Mouse (Mus musculus) spleen, adult 2 months (tissue): ENCODE measurements around the gene Zbtb16. TPM values are rescaled to one million over a fixed set of nuclear protein-coding genes. Genes with fewer than 3 reads are reported as not detected.

Experiments used
- DNase-seq, 2 experiments: peaks; one replicate each; pipeline versions ENCODE4 v3.0.0 to v3.0.0-alpha.2; 2012 to 2021; ENCODE audit warnings: low spot score in 2 of 2, low read depth in 1 of 2
- H3K27ac ChIP-seq: fragments of 200-500 bp; 2 replicates; pipeline ENCODE4 v1.5.1; 2012; ENCODE audit warnings: low read length, inconsistent platforms; ENCODE audit not compliant: insufficient read depth
- H3K27me3 ChIP-seq: fragments of 200-500 bp; 2 replicates; pipeline ENCODE4 v1.6.1; 2012; ENCODE audit warnings: mild to moderate bottlenecking, moderate library complexity, low read length, inconsistent platforms; ENCODE audit not compliant: control insufficient read depth, insufficient read depth
- H3K36me3 ChIP-seq: fragments of 200-500 bp; 2 replicates; pipeline ENCODE4 v1.6.1; 2012; ENCODE audit warnings: mild to moderate bottlenecking, low read length, inconsistent platforms; ENCODE audit not compliant: control insufficient read depth, insufficient read depth
- H3K4me1 ChIP-seq: fragments of 200-500 bp; 2 replicates; pipeline ENCODE4 v1.6.1; 2011; ENCODE audit warnings: inconsistent platforms; ENCODE audit not compliant: control insufficient read depth, insufficient read depth, insufficient read length
- H3K4me3 ChIP-seq: fragments of 200-500 bp; 2 replicates; pipeline ENCODE4 v1.5.1; 2011; ENCODE audit warnings: mild to moderate bottlenecking, inconsistent platforms; ENCODE audit not compliant: insufficient read depth, insufficient read length; ENCODE audit errors: extremely low read depth
- CTCF ChIP-seq: fragments of 200-500 bp; IDR thresholded peaks from 2 replicates; pipeline ENCODE4 v1.5.1; 2011; ENCODE audit warnings: mild to moderate bottlenecking, inconsistent platforms; ENCODE audit not compliant: insufficient read depth, insufficient read length, insufficient replicate concordance; ENCODE audit errors: extremely low read depth
- POLR2A ChIP-seq: fragments of 200-500 bp; IDR thresholded peaks from 2 replicates; pipeline ENCODE4 v1.6.1; 2011; ENCODE audit warnings: low read depth, low read length, inconsistent platforms
- WGBS: fragments of 180-500 bp; shearing (Covaris S2); methylation state at CpG from one replicate; pipeline ENCODE4 v1.1.7; 2018; 5-methylcytosine and 5-hydroxymethylcytosine counted together
- polyA plus RNA-seq: library from polyadenylated mRNA; depleted of rRNA; stranded (reverse); fragments of >200 nt; gene quantifications from 2 replicates; pipeline ENCODE4 v1.2.3, GENCODE M21; 2012

The Zbtb16 gene
- polyA plus RNA-seq, 1 experiment: 2.5 TPM

DNA sequence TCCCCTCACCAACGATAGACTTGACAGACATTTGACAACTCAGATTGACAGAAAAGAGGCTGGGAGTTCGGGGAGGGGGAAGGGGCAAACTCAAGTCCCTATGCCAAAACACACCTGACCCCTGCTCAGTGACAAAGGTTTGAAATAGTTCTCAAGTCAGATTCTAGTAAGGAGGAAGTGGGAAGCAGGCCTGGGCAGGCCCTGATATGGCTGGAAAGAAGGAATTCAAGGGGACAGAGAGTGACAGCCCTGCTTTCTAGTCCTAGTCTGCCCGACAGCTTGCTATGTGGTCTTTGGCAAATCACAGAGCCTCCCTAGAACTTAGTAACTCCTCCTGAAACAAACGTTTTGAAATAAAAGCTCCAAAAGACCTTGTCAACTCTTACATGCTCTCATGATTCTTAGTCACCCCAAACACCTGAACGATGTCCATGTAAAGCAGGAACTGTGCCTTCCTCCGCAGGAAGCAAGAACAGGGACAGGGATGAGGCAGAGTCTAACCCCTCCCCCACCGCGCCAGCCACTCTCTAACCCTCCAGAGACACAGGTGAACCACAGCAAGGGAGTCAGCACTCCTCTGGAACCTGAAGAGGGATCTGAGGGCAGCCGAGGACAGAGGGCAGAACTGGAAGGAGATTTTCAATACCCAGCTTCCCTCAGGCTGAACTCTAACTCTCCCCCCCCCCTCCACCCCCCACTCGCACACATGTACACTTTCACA, 19.2 kb downstream of the Zbtb16 start:
- 27% methylated on average over 10 of the region's 10 CpGs for WGBS
- DNase-seq: no peak
- no peaks in the 10 kb centered on the region for H3K36me3 ChIP-seq
- no peak overlapping the region for H3K4me3 ChIP-seq
- no peak for TF ChIP-seq POLR2A
- H3K4me1 ChIP-seq: peaks cover 2% of the 10 kb centered on the region; the same call in 1 of the 2 replicates
- no peak overlapping the region for H3K27ac ChIP-seq
- no peaks in the 10 kb centered on the region for H3K27me3 ChIP-seq

- Histone ChIP-seq H3K27me3 (no peaks in the 10 kb centered on the region), H3K4me3 (no peak overlapping the region), H3K27ac (no peak overlapping the region), H3K4me1 (peaks cover under 1% of the 10 kb centered on the region; the same call in 1 of the 2 replicates), H3K36me3 (no peaks in the 10 kb centered on the region)
- 85% methylated on average over 9 of the region's 9 CpGs for WGBS
- TF ChIP-seq CTCF (no peak), POLR2A (no peak)
- no peak for DNase-seq
Observed at GRCm38 (mm10) chr9:48816157-48816556, 19.9 kb downstream of the Zbtb16 start.

- no peak overlapping the region for H3K27ac ChIP-seq
Observed at GRCm38 (mm10) chr9:48814881-48815495, 21.0 kb downstream of the Zbtb16 start.

GRCm38 (mm10) chr9:48813960-48814880, 21.8 kb downstream of the Zbtb16 start:
- TF ChIP-seq CTCF (no peak), POLR2A (no peak)
- Histone ChIP-seq H3K27me3 (no peaks in the 10 kb centered on the region), H3K4me1 (no peaks in the 10 kb centered on the region; the same call in 1 of the 2 replicates), H3K27ac (no peak overlapping the region), H3K4me3 (no peak overlapping the region), H3K36me3 (no peaks in the 10 kb centered on the region)
- WGBS: 21% methylated on average over 19 of the region's 19 CpGs
- DNase-seq: no peak

More at GRCm38 (mm10) chr9:48814881-48815495, 21.0 kb downstream of the Zbtb16 start:
- Histone ChIP-seq H3K27me3 (no peaks in the 10 kb centered on the region), H3K36me3 (no peaks in the 10 kb centered on the region), H3K4me3 (no peak overlapping the region), H3K4me1 (no peaks in the 10 kb centered on the region; the same call in 1 of the 2 replicates)
- TF ChIP-seq POLR2A (no peak), CTCF (no peak)
- DNase-seq: no peak
- WGBS: 58% methylated on average over 12 of the region's 12 CpGs

DNA sequence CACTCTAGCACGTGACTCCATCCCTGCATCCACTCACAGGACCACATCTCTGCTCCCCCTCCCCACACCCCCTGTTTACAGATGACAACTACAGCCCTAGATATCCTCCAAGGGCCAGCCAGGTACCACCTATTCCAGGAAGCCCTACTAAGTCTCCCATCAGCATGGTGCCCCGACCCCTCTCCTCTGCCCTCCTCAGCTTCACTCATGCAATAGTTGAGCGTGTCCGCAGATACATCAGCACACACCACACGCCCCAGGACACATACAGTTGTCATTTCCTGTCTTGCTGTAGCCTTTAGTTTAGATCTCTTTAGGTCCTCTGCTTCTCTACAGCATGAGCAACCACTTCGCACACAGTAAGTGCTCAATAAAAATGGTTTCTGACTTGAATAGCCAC, 23.7 kb downstream of the Zbtb16 start:
- H3K36me3 ChIP-seq: no peaks in the 10 kb centered on the region
- H3K27me3 ChIP-seq: no peaks in the 10 kb centered on the region
- H3K4me3 ChIP-seq: no peak overlapping the region
- no peak for DNase-seq
- WGBS: 90% methylated on average over 6 of the region's 6 CpGs
- no peak overlapping the region for H3K27ac ChIP-seq
- TF ChIP-seq POLR2A (no peak), CTCF (no peak)
- H3K4me1 ChIP-seq: no peaks in the 10 kb centered on the region; the same call in 1 of the 2 replicates

- Histone ChIP-seq H3K27ac (no peak overlapping the region), H3K36me3 (no peaks in the 10 kb centered on the region), H3K4me3 (no peak overlapping the region), H3K27me3 (no peaks in the 10 kb centered on the region), H3K4me1 (no peaks in the 10 kb centered on the region)
- no peak for DNase-seq
- TF ChIP-seq POLR2A (no peak), CTCF (no peak)
- 77% methylated on average over 6 of the region's 6 CpGs for WGBS
Observed at GRCm38 (mm10) chr9:48806591-48806990, 29.4 kb downstream of the Zbtb16 start.

GRCm38 (mm10) chr9:48805850-48806249, 30.2 kb downstream of the Zbtb16 start:
- Histone ChIP-seq H3K4me1 (no peaks in the 10 kb centered on the region), H3K36me3 (no peaks in the 10 kb centered on the region), H3K4me3 (no peak overlapping the region), H3K27ac (no peak overlapping the region), H3K27me3 (no peaks in the 10 kb centered on the region)
- no peak for TF ChIP-seq POLR2A
- WGBS: 79% methylated on average over 8 of the region's 8 CpGs
- no peak for DNase-seq
